ENCODE assay signal across 9 mouse cellular contexts in genomic region chr11:119988391-119988790, GRCm38 (mm10). TPM values are rescaled to one million over a fixed set of nuclear protein-coding genes. Genes with fewer than 3 reads are reported as not detected.
DNase-seq lines count a peak whose midpoint lies in the region; ATAC-seq lines count a peak whose summit lies in the region.
"Had no signal": no experiment of that assay in that cellular context is flagged by ENCODE, and none has a peak within 500 bp of the region (broad histone marks: within the 10 kb centered on the region; RNA-seq: fewer than 3 reads in every experiment).

No protein-coding gene starts in this region.

- ATAC-seq in inflammation-experienced regulatory T-cells, adult 6 months = no peak

- intact Hi-C loops in left cerebral cortex, postnatal 36 days (cut with DNase I) = no loop called here

- DNase-seq in gastrocnemius, adult 18-20 months (ENCODE audit: low spot score) = peak; percentile 79
- DNase-seq in gastrocnemius, postnatal 10 days = no peak
- peak; percentile 90 for DNase-seq in adipocyte (ENCODE audit: low spot score)
- DNase-seq in heart, adult 8-10 months (ENCODE audit: low spot score) = peak; percentile 52
- DNase-seq in kidney, postnatal 25 days = peak; percentile 81 to 91
- DNase-seq in left cerebral cortex, postnatal 36 days (ENCODE audit: low spot score in 2 of 2) = no peak
- no peak for DNase-seq in urinary bladder, postnatal 14 days (ENCODE audit: low spot score)
- DNase-seq: liver, embryonic 13.5 days had no signal

RNA-seq across cellular contexts. Expression of gene Baiap2, which starts 45.8 kb away (rescaled TPM):
- total RNA-seq in gastrocnemius, adult 18-20 months (2021) = 1 to 10 TPM; 1.1 to 1.9 TPM
- 1 to 10 TPM; 4.1 to 6.3 TPM for total RNA-seq in gastrocnemius, postnatal 10 days (2021)
- 10 to 100 TPM in 1 of 4 experiments, 1 to 10 TPM in 3; 4.8 to 10.0 (median 5.8) TPM for total RNA-seq in heart, adult 8-10 months (2022)
- 100 to 1,000 TPM; 228 to 303 TPM for total RNA-seq in left cerebral cortex, postnatal 36 days (2021)
- 10 to 100 TPM in 1 of 3 experiments, 1 to 10 TPM in 2; 8.1 to 12.1 (median 9.6) TPM for polyA plus RNA-seq in inflammation-experienced regulatory T-cells, adult 6 months (2017; shearing (Covaris generic))

RNA-seq across cellular contexts. Expression of gene Aatk, which starts 58.6 kb away (rescaled TPM):
- 1 to 10 TPM; 3.2 to 3.6 TPM for total RNA-seq in gastrocnemius, adult 18-20 months (2021)
- total RNA-seq in gastrocnemius, postnatal 10 days (2021) = 10 to 100 TPM; 18.5 to 20.5 TPM
- total RNA-seq in heart, adult 8-10 months (2022) = 1 to 10 TPM; 3.1 to 6.2 (median 4.7) TPM
- total RNA-seq in left cerebral cortex, postnatal 36 days (2021) = 100 to 1,000 TPM; 206 to 217 TPM
- polyA plus RNA-seq in inflammation-experienced regulatory T-cells, adult 6 months (2017; shearing (Covaris generic)) = not detected

Comparison
In these comparisons a context has a peak if more than half of its experiments do, and no peak if none do; other contexts are left out.
1. DNase-seq: peak in gastrocnemius, adult 18-20 months (single experiment), adipocyte (single experiment), heart, adult 8-10 months (single experiment) and kidney, postnatal 25 days (2 of 2); none in gastrocnemius, postnatal 10 days (single experiment), left cerebral cortex, postnatal 36 days (0 of 2) and urinary bladder, postnatal 14 days (single experiment).
2. RNA of gene Baiap2, which starts 45.8 kb away (total RNA-seq): 228 to 303 TPM in left cerebral cortex, postnatal 36 days; 4.1 to 6.3 TPM in gastrocnemius, postnatal 10 days, 4.8 to 10.0 TPM in heart, adult 8-10 months and 1.1 to 1.9 TPM in gastrocnemius, adult 18-20 months; every median in the first group is over 10 times any median in the second.
3. RNA of gene Aatk, which starts 58.6 kb away (total RNA-seq): 206 to 217 TPM in left cerebral cortex, postnatal 36 days; 18.5 to 20.5 TPM in gastrocnemius, postnatal 10 days, 3.1 to 6.2 TPM in heart, adult 8-10 months and 3.2 to 3.6 TPM in gastrocnemius, adult 18-20 months; every median in the first group is over 4 times any median in the second.